Mouse (Mus musculus) liver, adult (tissue): ENCODE results near the gene Fbxl12.

ENCODE experiments used
- GATA4 ChIP-seq: IDR thresholded peaks from 2 replicates; pipeline ENCODE4 v1.6.1; 2014; ENCODE audit warnings: mild to moderate bottlenecking, low read length; ENCODE audit not compliant: insufficient replicate concordance

Fbxl12 gene

DNA sequence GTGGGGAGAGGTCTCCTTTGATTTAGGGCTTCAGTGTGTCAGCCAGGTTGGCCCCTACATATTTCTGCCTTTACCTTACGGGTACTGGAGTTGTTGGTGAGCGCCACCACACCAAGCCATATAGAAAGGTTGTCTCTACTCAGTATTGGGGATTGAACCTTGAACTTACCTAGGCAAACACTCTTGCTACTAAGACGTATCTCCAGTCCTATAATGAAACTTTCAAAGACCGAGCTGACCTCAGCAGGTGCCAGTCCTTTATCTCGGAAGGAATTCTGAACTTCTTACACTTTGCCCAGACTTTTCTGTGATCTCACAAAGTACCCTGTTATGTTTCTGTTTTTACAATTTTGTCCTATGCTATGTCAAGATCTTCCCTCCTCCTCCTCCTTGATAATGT, 32.6 kb downstream of the Fbxl12 start:
- TF ChIP-seq GATA4 = no peak

- no peak for TF ChIP-seq GATA4
Observed at GRCm38 (mm10) chr9:20609831-20610464, 34.6 kb downstream of the Fbxl12 start.

DNA sequence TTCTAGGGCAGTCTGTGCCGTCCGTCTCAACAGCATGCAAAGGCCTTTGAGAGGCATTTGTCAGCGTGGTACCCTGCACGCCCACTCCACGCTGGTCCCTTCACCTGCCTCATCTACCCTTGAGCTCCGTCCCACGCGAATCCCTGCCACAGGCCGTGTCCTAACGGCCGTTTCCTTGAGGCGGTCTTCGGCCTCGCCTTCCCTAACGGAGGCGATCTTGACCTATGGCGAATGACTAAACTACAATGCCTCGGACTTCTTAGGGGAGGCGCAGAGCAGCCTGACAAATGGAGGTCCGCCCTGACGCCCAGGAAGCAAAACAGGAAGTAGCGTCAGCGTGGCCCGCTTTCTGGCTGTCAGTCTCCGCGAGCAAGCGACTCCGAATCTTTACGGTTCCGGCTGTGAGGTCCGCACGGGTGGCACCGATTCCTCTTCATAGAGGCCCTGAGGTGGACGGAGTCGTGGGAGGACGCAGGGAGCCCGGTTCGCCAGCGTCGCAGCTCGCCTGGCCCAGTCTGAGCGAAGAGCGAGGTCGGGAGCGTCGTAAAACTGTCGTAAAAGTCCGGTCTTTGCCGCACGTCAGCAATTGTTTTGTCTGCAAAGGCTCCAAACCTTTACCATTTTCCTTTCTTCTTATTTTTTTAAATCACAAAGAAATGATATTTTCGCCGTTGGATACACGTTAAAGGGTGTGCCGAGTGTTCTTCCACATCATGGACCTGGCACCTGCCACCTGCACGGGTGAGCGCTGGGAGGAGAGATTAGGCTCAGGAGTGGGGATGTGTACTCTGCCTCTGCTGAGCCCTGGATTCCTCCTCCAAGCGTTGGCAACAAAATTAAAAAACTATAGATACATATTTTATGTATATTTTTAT, 37.2 kb downstream of the Fbxl12 start:
- no peak; the same call in 1 of the 2 replicates for TF ChIP-seq GATA4

GRCm38 (mm10) chr9:20606269-20606668, 38.3 kb downstream of the Fbxl12 start:
- no peak for TF ChIP-seq GATA4

- TF ChIP-seq GATA4 = no peak
Observed at GRCm38 (mm10) chr9:20601270-20601669, 43.3 kb downstream of the Fbxl12 start.

- TF ChIP-seq GATA4 = peak; percentile 96
Observed at GRCm38 (mm10) chr9:20581175-20581634, 63.4 kb downstream of the Fbxl12 start, which contains the start of gene Zfp846. TSS of gene Zfp846 (plus strand) at chr9:20581291.

GRCm38 (mm10) chr9:20576591-20576990, 68.0 kb downstream of the Fbxl12 start:
- no peak for TF ChIP-seq GATA4

DNA sequence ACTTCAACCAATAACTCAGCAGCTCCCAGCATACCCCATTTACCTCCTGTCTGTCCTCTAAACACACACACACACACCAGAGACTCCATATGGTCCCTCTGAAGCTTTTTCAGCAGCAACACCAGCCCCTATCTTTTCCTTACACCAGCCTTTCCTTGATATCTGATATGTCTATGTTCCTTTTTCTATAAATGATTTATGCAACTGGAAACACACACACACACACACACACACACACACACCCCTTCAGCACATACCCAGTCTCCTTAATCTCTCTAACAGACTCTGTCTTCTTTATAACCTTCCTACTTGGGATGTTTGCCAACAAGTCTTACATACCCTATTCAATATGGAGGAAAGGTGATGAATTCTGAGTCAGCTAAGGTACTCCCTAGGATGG, 73.5 kb downstream of the Fbxl12 start:
- TF ChIP-seq GATA4 = no peak
